Mouse (Mus musculus) adrenal gland, postnatal 36 days (tissue): Measurements from ENCODE around the gene Asb1. TPM values are rescaled to one million over a fixed set of nuclear protein-coding genes. Genes with fewer than 3 reads are reported as not detected.

Experiments used
- DNase-seq, 2 experiments: peaks; one replicate each; pipeline ENCODE4 v3.0.0; 2021; ENCODE audit warnings: mixed read lengths in 1 of 2
- long read RNA-seq, 2 experiments: library from polyadenylated mRNA; stranded (forward); transcript quantifications; one replicate each; pipeline ENCODE4 v2.0.0; 2021; ENCODE audit warnings: borderline sequencing depth in 2 of 2
- total RNA-seq, 2 experiments: library from RNA; stranded (reverse); gene quantifications; 2 replicates each; pipeline ENCODE4 v1.2.3; 2021

Gene Asb1
- 10 to 100 TPM; 22.4 to 25.9 TPM for total RNA-seq
- long read RNA-seq, experiment 1, full-length matches to known transcripts = 8 of 11 reads
- long read RNA-seq, experiment 1, partial matches to known transcripts = 1 of 11 reads
- long read RNA-seq, experiment 1, other reads (novel, unspliced or antisense) = 2 of 11 reads
- long read RNA-seq, experiment 2, partial matches to known transcripts = 0 of 2 reads
- long read RNA-seq, experiment 2, other reads (novel, unspliced or antisense) = 1 of 2 reads

GRCm38 (mm10) chr1:91540271-91540826, at the start of gene Asb1:
TSS of gene Asb1 (plus strand) at chr1:91540544.
- peak; percentile 96 for DNase-seq

GRCm38 (mm10) chr1:91492740-91493139, 47.6 kb upstream of the Asb1 start:
- no peak for DNase-seq

- no peak for DNase-seq
Observed at GRCm38 (mm10) chr1:91493938-91494337, 46.4 kb upstream of the Asb1 start.

- peak; percentile 97 to 98 for DNase-seq
Observed at GRCm38 (mm10) chr1:91494457-91495140, 45.7 kb upstream of the Asb1 start, which contains the start of gene Traf3ip1. TSS of gene Traf3ip1 (plus strand) at chr1:91494647.

GRCm38 (mm10) chr1:91495321-91495720, 45.0 kb upstream of the Asb1 start:
- DNase-seq = no peak

GRCm38 (mm10) chr1:91498579-91498978, 41.8 kb upstream of the Asb1 start:
- DNase-seq = no peak

GRCm38 (mm10) chr1:91504615-91505014, 35.7 kb upstream of the Asb1 start:
- DNase-seq = no peak

- DNase-seq = no peak
Observed at GRCm38 (mm10) chr1:91514916-91515315, 25.4 kb upstream of the Asb1 start.

- no peak for DNase-seq
Observed at GRCm38 (mm10) chr1:91515642-91516041, 24.7 kb upstream of the Asb1 start.

- DNase-seq = peak; percentile 61 to 66
Observed at GRCm38 (mm10) chr1:91523759-91524158, 16.6 kb upstream of the Asb1 start.

GRCm38 (mm10) chr1:91525838-91526237, 14.5 kb upstream of the Asb1 start:
- no peak for DNase-seq

- DNase-seq = no peak
Observed at GRCm38 (mm10) chr1:91530166-91530565, 10.2 kb upstream of the Asb1 start.

- DNase-seq = no peak
Observed at GRCm38 (mm10) chr1:91532243-91532642, 8.1 kb upstream of the Asb1 start.

- DNase-seq = no peak
Observed at GRCm38 (mm10) chr1:91532892-91533291, 7.5 kb upstream of the Asb1 start.

GRCm38 (mm10) chr1:91533483-91533882, 6.9 kb upstream of the Asb1 start:
- no peak for DNase-seq

GRCm38 (mm10) chr1:91533961-91534723, 6.2 kb upstream of the Asb1 start:
- no peak for DNase-seq

GRCm38 (mm10) chr1:91537786-91538569, 2.4 kb upstream of the Asb1 start:
- DNase-seq = no peak

- no peak for DNase-seq
Observed at GRCm38 (mm10) chr1:91538570-91538929, 1.8 kb upstream of the Asb1 start.

GRCm38 (mm10) chr1:91539246-91539645, 1.1 kb upstream of the Asb1 start:
- DNase-seq = no peak

GRCm38 (mm10) chr1:91539704-91540270, 557 bp upstream of the Asb1 start:
- peak in 1 of 2 experiments; percentile 23 for DNase-seq

- no peak for DNase-seq
Observed at GRCm38 (mm10) chr1:91541042-91541592, 773 bp downstream of the Asb1 start.
